Mouse (Mus musculus): ENCODE measurements around the gene St6galnac4. TPM values are rescaled to one million over a fixed set of nuclear protein-coding genes. Genes with fewer than 3 reads are reported as not detected.
A peak's percentile ranks its signal among the peaks of the same experiment; 100 is the strongest.

Gene St6galnac4
- polyA plus RNA-seq, 1 experiment: 18.9 TPM

GRCm38 (mm10) chr2:32568149-32568548, 18.7 kb upstream of the St6galnac4 start:
- H3K9me3 ChIP-seq: no peaks in the 10 kb centered on the region
- peaks cover 46% of the 10 kb centered on the region for H3K4me1 ChIP-seq
- no peak for TF ChIP-seq FLI1 (IDR thresholded peaks at IDR 0.05; ENCODE audit: low read length)
- TF ChIP-seq GATA1 (IDR thresholded peaks at IDR 0.05; ENCODE audit: borderline replicate concordance, low read length): no peak
- H3K36me3 ChIP-seq (replicated peaks; ENCODE audit: low read length): peaks cover 13% of the 10 kb centered on the region
- peaks cover 27% of the 10 kb centered on the region for H3K27me3 ChIP-seq (replicated peaks)
- no peak overlapping the region for H3K4me3 ChIP-seq (replicated peaks)

GRCm38 (mm10) chr2:32568941-32569340, 18.0 kb upstream of the St6galnac4 start:
- Histone ChIP-seq H3K4me1 (peaks cover 49% of the 10 kb centered on the region), H3K9me3 (no peaks in the 10 kb centered on the region), H3K4me3 (replicated peaks) (no peak overlapping the region), H3K36me3 (replicated peaks; ENCODE audit: low read length) (peaks cover 21% of the 10 kb centered on the region), H3K27me3 (replicated peaks) (peaks cover 20% of the 10 kb centered on the region)
- TF ChIP-seq FLI1 (IDR thresholded peaks at IDR 0.05; ENCODE audit: low read length) (no peak), GATA1 (IDR thresholded peaks at IDR 0.05; ENCODE audit: borderline replicate concordance, low read length) (no peak)

- Histone ChIP-seq H3K4me1 (peaks cover 63% of the 10 kb centered on the region), H3K4me3 (replicated peaks) (peak within 1 kb of the TSS; percentile 96), H3K27me3 (replicated peaks) (peaks cover 14% of the 10 kb centered on the region), H3K9me3 (no peaks in the 10 kb centered on the region), H3K36me3 (replicated peaks; ENCODE audit: low read length) (peaks cover 28% of the 10 kb centered on the region)
- TF ChIP-seq GATA1 (IDR thresholded peaks at IDR 0.05; ENCODE audit: borderline replicate concordance, low read length) (no peak), FLI1 (IDR thresholded peaks at IDR 0.05; ENCODE audit: low read length) (peak; percentile 65)
Observed at GRCm38 (mm10) chr2:32570698-32571494, 16.0 kb upstream of the St6galnac4 start, which contains the start of gene Dpm2. Gene Dpm2 (plus strand): TSS chr2:32570858.

- H3K9me3 ChIP-seq: no peaks in the 10 kb centered on the region
- H3K4me1 ChIP-seq: peaks cover 58% of the 10 kb centered on the region
- H3K36me3 ChIP-seq (replicated peaks; ENCODE audit: low read length): peaks cover 28% of the 10 kb centered on the region
- H3K27me3 ChIP-seq (replicated peaks): peaks cover 23% of the 10 kb centered on the region
- TF ChIP-seq GATA1 (IDR thresholded peaks at IDR 0.05; ENCODE audit: borderline replicate concordance, low read length): no peak
- no peak for TF ChIP-seq FLI1 (IDR thresholded peaks at IDR 0.05; ENCODE audit: low read length)
- peak overlapping the region; percentile 44 for H3K4me3 ChIP-seq (replicated peaks)
Observed at GRCm38 (mm10) chr2:32572196-32572595, 14.7 kb upstream of the St6galnac4 start.

- peaks cover 41% of the 10 kb centered on the region for H3K27me3 ChIP-seq (replicated peaks)
- H3K4me3 ChIP-seq (replicated peaks): peak within 1 kb of the TSS; percentile 48
- H3K36me3 ChIP-seq (replicated peaks; ENCODE audit: low read length): peaks cover 28% of the 10 kb centered on the region
- H3K4me1 ChIP-seq: peaks cover 58% of the 10 kb centered on the region
- TF ChIP-seq FLI1 (IDR thresholded peaks at IDR 0.05; ENCODE audit: low read length) (no peak), GATA1 (IDR thresholded peaks at IDR 0.05; ENCODE audit: borderline replicate concordance, low read length) (no peak)
- H3K9me3 ChIP-seq: no peaks in the 10 kb centered on the region
Observed at GRCm38 (mm10) chr2:32574497-32574896, 12.4 kb upstream of the St6galnac4 start, which contains the start of gene Pip5kl1. Gene Pip5kl1 (plus strand): TSS chr2:32574797.

GRCm38 (mm10) chr2:32574901-32575585, 11.9 kb upstream of the St6galnac4 start:
- H3K4me1 ChIP-seq: peaks cover 52% of the 10 kb centered on the region
- peaks cover 28% of the 10 kb centered on the region for H3K36me3 ChIP-seq (replicated peaks; ENCODE audit: low read length)
- peaks cover 47% of the 10 kb centered on the region for H3K27me3 ChIP-seq (replicated peaks)
- H3K4me3 ChIP-seq (replicated peaks): peak overlapping the region; percentile 48
- no peak for TF ChIP-seq FLI1 (IDR thresholded peaks at IDR 0.05; ENCODE audit: low read length)
- TF ChIP-seq GATA1 (IDR thresholded peaks at IDR 0.05; ENCODE audit: borderline replicate concordance, low read length): no peak
- H3K9me3 ChIP-seq: no peaks in the 10 kb centered on the region

GRCm38 (mm10) chr2:32575586-32576160, 11.2 kb upstream of the St6galnac4 start, which contains the start of gene 9430097D07Rik:
Gene 9430097D07Rik (minus strand): TSS chr2:32575684.
- H3K27me3 ChIP-seq (replicated peaks): peaks cover 53% of the 10 kb centered on the region
- TF ChIP-seq GATA1 (IDR thresholded peaks at IDR 0.05; ENCODE audit: borderline replicate concordance, low read length) (no peak), FLI1 (IDR thresholded peaks at IDR 0.05; ENCODE audit: low read length) (no peak)

GRCm38 (mm10) chr2:32576532-32576931, 10.4 kb upstream of the St6galnac4 start:
- no peaks in the 10 kb centered on the region for H3K9me3 ChIP-seq
- H3K4me3 ChIP-seq (replicated peaks): no peak overlapping the region
- H3K4me1 ChIP-seq: peaks cover 46% of the 10 kb centered on the region
- H3K27me3 ChIP-seq (replicated peaks): peaks cover 61% of the 10 kb centered on the region
- no peak for TF ChIP-seq FLI1 (IDR thresholded peaks at IDR 0.05; ENCODE audit: low read length)
- no peak for TF ChIP-seq GATA1 (IDR thresholded peaks at IDR 0.05; ENCODE audit: borderline replicate concordance, low read length)
- peaks cover 28% of the 10 kb centered on the region for H3K36me3 ChIP-seq (replicated peaks; ENCODE audit: low read length)

More at GRCm38 (mm10) chr2:32575586-32576160, 11.2 kb upstream of the St6galnac4 start, which contains the start of gene 9430097D07Rik:
- peak within 1 kb of the TSS; percentile 48 for H3K4me3 ChIP-seq (replicated peaks)
- peaks cover 47% of the 10 kb centered on the region for H3K4me1 ChIP-seq
- peaks cover 28% of the 10 kb centered on the region for H3K36me3 ChIP-seq (replicated peaks; ENCODE audit: low read length)
- H3K9me3 ChIP-seq: no peaks in the 10 kb centered on the region

- Histone ChIP-seq H3K4me3 (replicated peaks) (no peak overlapping the region), H3K9me3 (no peaks in the 10 kb centered on the region), H3K4me1 (peaks cover 38% of the 10 kb centered on the region), H3K27me3 (replicated peaks) (peaks cover 64% of the 10 kb centered on the region), H3K36me3 (replicated peaks; ENCODE audit: low read length) (peaks cover 13% of the 10 kb centered on the region)
- TF ChIP-seq GATA1 (IDR thresholded peaks at IDR 0.05; ENCODE audit: borderline replicate concordance, low read length) (no peak), FLI1 (IDR thresholded peaks at IDR 0.05; ENCODE audit: low read length) (no peak)
Observed at GRCm38 (mm10) chr2:32578146-32579046, 8.5 kb upstream of the St6galnac4 start.

Data from megakaryocyte, embryonic 14.5 days (primary cell).